Mouse (Mus musculus): Measurements from ENCODE around the gene Tenm3. TPM values are rescaled to one million over a fixed set of nuclear protein-coding genes. Genes with fewer than 3 reads are reported as not detected.

The Tenm3 gene
- polyA plus RNA-seq, 1 experiment, result 106 TPM

DNA sequence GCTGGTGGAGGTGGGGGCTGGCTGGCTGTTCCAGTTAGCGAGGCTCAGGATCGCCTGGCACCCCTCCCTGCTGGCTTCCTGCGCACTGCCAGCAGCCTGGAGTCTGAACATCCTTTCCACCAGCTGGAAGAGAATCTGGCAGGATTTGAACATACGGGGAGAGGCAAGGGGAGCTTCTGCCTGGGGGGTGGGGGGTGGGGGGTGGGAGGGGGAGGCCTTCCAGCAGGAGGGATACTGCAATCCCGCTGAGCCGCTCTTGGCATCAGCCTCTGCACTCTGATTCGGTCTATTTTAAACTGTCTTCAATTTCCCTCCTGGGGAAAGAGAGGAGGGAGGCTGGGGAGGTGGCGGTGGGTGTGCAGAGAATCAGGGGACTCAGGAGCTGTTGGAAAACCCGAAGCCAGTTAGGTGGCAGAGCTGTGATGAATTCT, 628.7 kb downstream of the Tenm3 start:
- Histone ChIP-seq H3K27ac (ENCODE audit: insufficient read depth, low read length) (no peak overlapping the region), H3K4me1 (ENCODE audit: control insufficient read depth, insufficient read depth, low read length) (no peaks in the 10 kb centered on the region), H3K4me3 (ENCODE audit: insufficient read depth, low read length) (no peak overlapping the region)
- TF ChIP-seq POLR2A (IDR thresholded peaks at IDR 0.05; ENCODE audit: low read depth, low read length), result no peak
- no peak for TF ChIP-seq CTCF (IDR thresholded peaks at IDR 0.05; ENCODE audit: borderline replicate concordance, insufficient read depth, low read length)

GRCm38 (mm10) chr8:48214386-48214785, 629.4 kb downstream of the Tenm3 start:
- TF ChIP-seq POLR2A (IDR thresholded peaks at IDR 0.05; ENCODE audit: low read depth, low read length), result no peak
- no peak for TF ChIP-seq CTCF (IDR thresholded peaks at IDR 0.05; ENCODE audit: borderline replicate concordance, insufficient read depth, low read length)
- no peak overlapping the region for H3K27ac ChIP-seq (ENCODE audit: insufficient read depth, low read length)
- no peak overlapping the region for H3K4me3 ChIP-seq (ENCODE audit: insufficient read depth, low read length)
- H3K4me1 ChIP-seq (ENCODE audit: control insufficient read depth, insufficient read depth, low read length), result no peaks in the 10 kb centered on the region

DNA sequence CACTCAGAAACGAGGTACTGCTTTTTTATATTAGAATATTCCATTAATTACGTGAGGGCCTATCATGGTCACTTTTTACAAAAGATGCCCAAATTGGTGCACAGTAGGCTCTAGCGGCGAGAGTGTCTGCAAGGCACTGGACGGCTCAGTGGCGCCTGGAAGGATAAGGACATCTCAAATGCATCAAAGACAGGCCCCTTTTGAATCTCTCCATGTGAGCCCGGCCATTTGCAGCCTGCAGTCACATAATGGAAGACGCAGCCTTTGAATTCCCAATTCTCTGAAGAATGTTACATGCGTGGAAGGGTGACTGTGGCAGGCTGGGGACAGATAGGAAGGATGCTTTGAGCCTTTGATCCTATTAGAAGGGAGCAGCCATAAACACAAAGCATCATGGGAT, 631.8 kb downstream of the Tenm3 start:
- Histone ChIP-seq H3K4me1 (ENCODE audit: control insufficient read depth, insufficient read depth, low read length) (no peaks in the 10 kb centered on the region), H3K4me3 (ENCODE audit: insufficient read depth, low read length) (no peak overlapping the region), H3K27ac (ENCODE audit: insufficient read depth, low read length) (no peak overlapping the region)
- no peak for TF ChIP-seq CTCF (IDR thresholded peaks at IDR 0.05; ENCODE audit: borderline replicate concordance, insufficient read depth, low read length)
- no peak for TF ChIP-seq POLR2A (IDR thresholded peaks at IDR 0.05; ENCODE audit: low read depth, low read length)

DNA sequence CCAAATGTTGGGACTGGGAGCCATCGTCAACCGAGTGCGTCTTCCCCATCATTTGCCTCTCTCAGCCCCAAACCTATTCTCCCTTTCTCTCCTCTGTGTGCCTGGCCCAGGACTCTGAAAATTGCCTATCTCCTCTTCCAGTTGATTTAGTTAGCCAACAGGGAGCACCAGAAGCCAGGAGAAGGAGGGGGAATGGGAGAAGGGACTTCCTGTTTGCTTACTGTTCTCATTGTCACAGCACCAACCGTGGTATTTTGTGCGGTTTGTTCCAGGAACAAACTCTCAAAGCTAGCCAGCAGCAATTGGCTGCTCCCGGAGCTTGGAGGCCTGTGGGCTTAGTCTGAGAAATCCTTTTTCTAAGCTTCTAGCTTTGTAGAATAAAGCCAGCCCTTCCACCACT, 636.2 kb downstream of the Tenm3 start:
- Histone ChIP-seq H3K4me1 (ENCODE audit: control insufficient read depth, insufficient read depth, low read length) (no peaks in the 10 kb centered on the region), H3K27ac (ENCODE audit: insufficient read depth, low read length) (no peak overlapping the region), H3K4me3 (ENCODE audit: insufficient read depth, low read length) (no peak overlapping the region)
- TF ChIP-seq CTCF (IDR thresholded peaks at IDR 0.05; ENCODE audit: borderline replicate concordance, insufficient read depth, low read length) (no peak), POLR2A (IDR thresholded peaks at IDR 0.05; ENCODE audit: low read depth, low read length) (no peak)

- TF ChIP-seq CTCF (IDR thresholded peaks at IDR 0.05; ENCODE audit: borderline replicate concordance, insufficient read depth, low read length) (no peak), POLR2A (IDR thresholded peaks at IDR 0.05; ENCODE audit: low read depth, low read length) (no peak)
- Histone ChIP-seq H3K4me1 (ENCODE audit: control insufficient read depth, insufficient read depth, low read length) (no peaks in the 10 kb centered on the region), H3K27ac (ENCODE audit: insufficient read depth, low read length) (no peak overlapping the region), H3K4me3 (ENCODE audit: insufficient read depth, low read length) (no peak overlapping the region)
These were observed 636.8 kb downstream of the Tenm3 start for GRCm38 (mm10) chr8:48206922-48207321.

DNA sequence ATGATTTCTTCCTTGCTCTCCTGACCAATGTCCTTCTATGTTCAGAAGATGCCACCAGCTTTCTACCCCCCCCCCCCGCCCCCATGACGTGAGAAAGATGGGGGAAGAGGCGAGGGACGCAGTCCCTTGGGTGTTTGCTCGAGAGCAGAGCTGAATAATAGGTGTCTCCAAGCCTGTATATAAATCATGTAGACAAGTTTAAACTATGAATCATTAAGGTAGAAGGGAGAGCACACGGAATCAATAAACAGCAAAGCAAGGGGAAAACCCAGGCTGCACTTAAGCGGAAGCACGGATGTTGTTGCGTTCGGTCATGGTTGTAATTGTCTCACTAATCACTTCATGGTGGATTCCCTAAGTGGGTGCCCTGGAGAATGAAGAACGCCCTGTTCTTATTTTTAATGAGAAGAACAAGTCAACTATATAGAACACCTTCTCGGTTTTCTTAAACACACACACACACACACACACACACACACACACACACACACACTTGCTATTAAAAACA, 638.9 kb downstream of the Tenm3 start:
- no peak overlapping the region for H3K27ac ChIP-seq (ENCODE audit: insufficient read depth, low read length)
- H3K4me1 ChIP-seq (ENCODE audit: control insufficient read depth, insufficient read depth, low read length), result no peaks in the 10 kb centered on the region
- TF ChIP-seq CTCF (IDR thresholded peaks at IDR 0.05; ENCODE audit: borderline replicate concordance, insufficient read depth, low read length), result no peak
- TF ChIP-seq POLR2A (IDR thresholded peaks at IDR 0.05; ENCODE audit: low read depth, low read length), result no peak
- H3K4me3 ChIP-seq (ENCODE audit: insufficient read depth, low read length), result no peak overlapping the region

GRCm38 (mm10) chr8:48204114-48204837, 639.5 kb downstream of the Tenm3 start:
- Histone ChIP-seq H3K4me3 (ENCODE audit: insufficient read depth, low read length) (no peak overlapping the region), H3K27ac (ENCODE audit: insufficient read depth, low read length) (no peak overlapping the region), H3K4me1 (ENCODE audit: control insufficient read depth, insufficient read depth, low read length) (no peaks in the 10 kb centered on the region)
- TF ChIP-seq POLR2A (IDR thresholded peaks at IDR 0.05; ENCODE audit: low read depth, low read length) (no peak), CTCF (IDR thresholded peaks at IDR 0.05; ENCODE audit: borderline replicate concordance, insufficient read depth, low read length) (no peak)

DNA sequence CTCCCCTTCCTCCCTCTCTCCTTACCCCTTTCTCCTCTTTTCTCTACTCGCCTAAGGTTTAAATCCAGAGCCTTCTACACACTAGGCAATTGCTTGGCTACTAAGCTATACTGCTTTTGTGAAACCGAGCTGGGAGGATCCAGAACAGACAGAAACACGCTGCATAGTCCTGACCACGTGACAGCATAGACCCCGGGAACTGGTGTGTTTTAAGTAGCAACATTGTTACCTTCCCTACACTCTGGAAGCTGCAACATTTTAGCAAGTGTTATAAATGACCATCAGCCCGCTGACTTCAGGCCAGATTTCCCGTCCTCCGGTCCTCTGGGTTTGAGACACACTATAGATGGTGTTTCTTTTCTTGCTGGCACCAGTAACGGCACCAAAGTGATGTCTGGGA, 640.1 kb downstream of the Tenm3 start:
- Histone ChIP-seq H3K4me3 (ENCODE audit: insufficient read depth, low read length) (no peak overlapping the region), H3K27ac (ENCODE audit: insufficient read depth, low read length) (no peak overlapping the region), H3K4me1 (ENCODE audit: control insufficient read depth, insufficient read depth, low read length) (no peaks in the 10 kb centered on the region)
- TF ChIP-seq CTCF (IDR thresholded peaks at IDR 0.05; ENCODE audit: borderline replicate concordance, insufficient read depth, low read length), result no peak
- no peak for TF ChIP-seq POLR2A (IDR thresholded peaks at IDR 0.05; ENCODE audit: low read depth, low read length)

- TF ChIP-seq CTCF (IDR thresholded peaks at IDR 0.05; ENCODE audit: borderline replicate concordance, insufficient read depth, low read length) (no peak), POLR2A (IDR thresholded peaks at IDR 0.05; ENCODE audit: low read depth, low read length) (no peak)
- Histone ChIP-seq H3K4me1 (ENCODE audit: control insufficient read depth, insufficient read depth, low read length) (no peaks in the 10 kb centered on the region), H3K4me3 (ENCODE audit: insufficient read depth, low read length) (no peak overlapping the region), H3K27ac (ENCODE audit: insufficient read depth, low read length) (no peak overlapping the region)
These were observed 640.6 kb downstream of the Tenm3 start for GRCm38 (mm10) chr8:48203161-48203560.

DNA sequence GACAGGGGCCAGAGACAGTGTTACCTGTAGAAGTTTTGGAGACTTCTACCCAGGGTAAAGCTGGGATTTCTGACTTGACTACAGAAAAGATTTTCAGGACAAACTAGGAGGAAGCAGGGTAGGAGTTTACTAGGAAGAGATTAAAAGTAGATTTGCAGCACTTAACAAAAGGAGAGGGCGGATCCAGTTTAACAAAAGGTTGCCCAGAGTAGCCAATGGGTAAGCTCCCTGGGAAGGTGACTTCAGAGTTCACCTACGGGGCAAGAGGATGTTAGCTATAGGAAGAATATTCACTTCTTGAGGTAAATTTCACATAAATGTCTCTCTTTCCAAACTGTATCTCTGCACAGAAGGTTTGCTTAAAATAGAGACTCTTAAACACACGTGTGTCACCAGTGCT, 641.1 kb downstream of the Tenm3 start:
- Histone ChIP-seq H3K4me3 (ENCODE audit: insufficient read depth, low read length) (no peak overlapping the region), H3K27ac (ENCODE audit: insufficient read depth, low read length) (no peak overlapping the region), H3K4me1 (ENCODE audit: control insufficient read depth, insufficient read depth, low read length) (no peaks in the 10 kb centered on the region)
- no peak for TF ChIP-seq POLR2A (IDR thresholded peaks at IDR 0.05; ENCODE audit: low read depth, low read length)
- no peak for TF ChIP-seq CTCF (IDR thresholded peaks at IDR 0.05; ENCODE audit: borderline replicate concordance, insufficient read depth, low read length)
